Mouse (Mus musculus) cerebellum, adult 8-10 months (tissue): ENCODE measurements around the gene Fam193a.
A peak's percentile ranks its signal among the peaks of the same experiment; 100 is the strongest.

Experiments
- DNase-seq: peaks from one replicate; pipeline ENCODE4 v3.0.0; 2022

The Fam193a gene

GRCm38 (mm10) chr5:34524511-34524910 lies 154.8 kb downstream of the Fam193a start:
- no peak for DNase-seq

- peak; percentile 82 for DNase-seq
Observed at GRCm38 (mm10) chr5:34525663-34526476, 156.1 kb downstream of the Fam193a start, which contains the start of gene Sh3bp2. Sh3bp2 (plus strand) TSS chr5:34525838.

GRCm38 (mm10) chr5:34526477-34526775 lies 156.7 kb downstream of the Fam193a start:
- no peak for DNase-seq

- DNase-seq = no peak
Observed at GRCm38 (mm10) chr5:34527352-34527751, 157.6 kb downstream of the Fam193a start.

GRCm38 (mm10) chr5:34528724-34529123 lies 159.0 kb downstream of the Fam193a start:
- no peak for DNase-seq

GRCm38 (mm10) chr5:34530116-34530515 lies 160.4 kb downstream of the Fam193a start:
- no peak for DNase-seq

GRCm38 (mm10) chr5:34530687-34531086 lies 161.0 kb downstream of the Fam193a start:
- DNase-seq = no peak

- no peak for DNase-seq
Observed at GRCm38 (mm10) chr5:34533066-34533465, 163.3 kb downstream of the Fam193a start.

GRCm38 (mm10) chr5:34533820-34534219 lies 164.1 kb downstream of the Fam193a start:
- no peak for DNase-seq

- no peak for DNase-seq
Observed at GRCm38 (mm10) chr5:34534776-34535581, 165.2 kb downstream of the Fam193a start.

- DNase-seq = no peak
Observed at GRCm38 (mm10) chr5:34535831-34536230, 166.1 kb downstream of the Fam193a start.
